Mouse (Mus musculus) small intestine, adult 2 months (tissue): ENCODE measurements at regions not wholly inside any gene's neighbourhood (a gene's known extent, or its start where the extent isn't known, plus 50 kb on each side); places are given as distances from the start of the nearest gene placed in this dataset.

Source experiments
- CTCF ChIP-seq: fragments of 200-500 bp; IDR thresholded peaks from 2 replicates; pipeline ENCODE4 v1.5.1; 2012; ENCODE audit warnings: low read depth, mild to moderate bottlenecking, control low read depth, inconsistent platforms, low read length, moderate library complexity, mixed read lengths; ENCODE audit not compliant: insufficient replicate concordance, insufficient read length; ENCODE audit errors: extremely low read depth
- POLR2A ChIP-seq: fragments of 200-500 bp; IDR thresholded peaks from 2 replicates; pipeline ENCODE4 v1.6.1; 2012; ENCODE audit warnings: low read depth, mild to moderate bottlenecking, control low read depth, inconsistent platforms, low read length, moderate library complexity

GRCm38 (mm10) chr4:99379983-99380382 is 84.3 kb downstream of the Gm12689 start:
- TF ChIP-seq CTCF (no peak), POLR2A (no peak)
